Mouse (Mus musculus): Measurements from ENCODE around the gene Cxadr. TPM values are rescaled to one million over a fixed set of nuclear protein-coding genes. Genes with fewer than 3 reads are reported as not detected.
A peak's percentile ranks its signal among the peaks of the same experiment; 100 is the strongest.

Cxadr gene
- polyA plus RNA-seq, 1 experiment from 2014 or later: 67.1 TPM

GRCm38 (mm10) chr16:78268167-78268566, 33.1 kb upstream of the Cxadr start:
- no peak overlapping the region for H3K9ac ChIP-seq (ENCODE audit: low read length)
- H3K27me3 ChIP-seq (ENCODE audit: control insufficient read depth, insufficient read depth, low read length): no peaks in the 10 kb centered on the region
- peaks cover 12% of the 10 kb centered on the region for H3K4me1 ChIP-seq (ENCODE audit: control insufficient read depth, insufficient read depth, low read length)
- H3K9me3 ChIP-seq (replicated peaks; ENCODE audit: control insufficient read depth, low read length): no peaks in the 10 kb centered on the region
- ATAC-seq (ENCODE audit: insufficient read depth, low FRiP score): no peak
- no peak overlapping the region for H3K27ac ChIP-seq (ENCODE audit: low read length)
- H3K4me2 ChIP-seq (ENCODE audit: low read depth, low read length): no peak overlapping the region
- H3K4me3 ChIP-seq (replicated peaks; ENCODE audit: low read length): no peak overlapping the region
- no peaks in the 10 kb centered on the region for H3K36me3 ChIP-seq (ENCODE audit: control insufficient read depth, insufficient read depth, low read length)
- 65% methylated on average over 3 of the region's 3 CpGs for WGBS

GRCm38 (mm10) chr16:78274825-78275455, 26.3 kb upstream of the Cxadr start:
- Histone ChIP-seq H3K4me2 (ENCODE audit: low read depth, low read length) (no peak overlapping the region), H3K9ac (ENCODE audit: low read length) (no peak overlapping the region), H3K36me3 (ENCODE audit: control insufficient read depth, insufficient read depth, low read length) (no peaks in the 10 kb centered on the region), H3K9me3 (replicated peaks; ENCODE audit: control insufficient read depth, low read length) (no peaks in the 10 kb centered on the region), H3K27me3 (ENCODE audit: control insufficient read depth, insufficient read depth, low read length) (no peaks in the 10 kb centered on the region), H3K27ac (ENCODE audit: low read length) (no peak overlapping the region), H3K4me3 (replicated peaks; ENCODE audit: low read length) (no peak overlapping the region), H3K4me1 (ENCODE audit: control insufficient read depth, insufficient read depth, low read length) (no peaks in the 10 kb centered on the region)
- WGBS: 83% methylated on average over 9 of the region's 9 CpGs
- ATAC-seq (ENCODE audit: insufficient read depth, low FRiP score): no peak

- Histone ChIP-seq H3K4me2 (ENCODE audit: low read depth, low read length) (no peak overlapping the region), H3K9me3 (replicated peaks; ENCODE audit: control insufficient read depth, low read length) (no peaks in the 10 kb centered on the region), H3K36me3 (ENCODE audit: control insufficient read depth, insufficient read depth, low read length) (no peaks in the 10 kb centered on the region), H3K4me3 (replicated peaks; ENCODE audit: low read length) (no peak overlapping the region), H3K4me1 (ENCODE audit: control insufficient read depth, insufficient read depth, low read length) (no peaks in the 10 kb centered on the region), H3K27ac (ENCODE audit: low read length) (no peak overlapping the region), H3K9ac (ENCODE audit: low read length) (no peak overlapping the region), H3K27me3 (ENCODE audit: control insufficient read depth, insufficient read depth, low read length) (no peaks in the 10 kb centered on the region)
- 54% methylated on average over 4 of the region's 4 CpGs for WGBS
- no peak for ATAC-seq (ENCODE audit: insufficient read depth, low FRiP score)
Observed at GRCm38 (mm10) chr16:78277567-78277966, 23.7 kb upstream of the Cxadr start.

- peak; percentile 33; the same call in 1 of the 2 replicates for ATAC-seq (ENCODE audit: insufficient read depth, low FRiP score)
- H3K27ac ChIP-seq (ENCODE audit: low read length): no peak overlapping the region
- H3K4me2 ChIP-seq (ENCODE audit: low read depth, low read length): no peak overlapping the region
- no peaks in the 10 kb centered on the region; the same call in 1 of the 2 replicates for H3K4me1 ChIP-seq (ENCODE audit: control insufficient read depth, insufficient read depth, low read length)
- no peak overlapping the region for H3K9ac ChIP-seq (ENCODE audit: low read length)
- H3K4me3 ChIP-seq (replicated peaks; ENCODE audit: low read length): no peak overlapping the region
- no peaks in the 10 kb centered on the region for H3K36me3 ChIP-seq (ENCODE audit: control insufficient read depth, insufficient read depth, low read length)
- H3K9me3 ChIP-seq (replicated peaks; ENCODE audit: control insufficient read depth, low read length): no peaks in the 10 kb centered on the region
- H3K27me3 ChIP-seq (ENCODE audit: control insufficient read depth, insufficient read depth, low read length): no peaks in the 10 kb centered on the region
- 79% methylated on average over 5 of the region's 5 CpGs for WGBS
Observed at GRCm38 (mm10) chr16:78280093-78280881, 21.0 kb upstream of the Cxadr start.

- H3K27ac ChIP-seq (ENCODE audit: low read length): no peak overlapping the region
- no peak overlapping the region for H3K9ac ChIP-seq (ENCODE audit: low read length)
- no peaks in the 10 kb centered on the region for H3K27me3 ChIP-seq (ENCODE audit: control insufficient read depth, insufficient read depth, low read length)
- no peaks in the 10 kb centered on the region for H3K9me3 ChIP-seq (replicated peaks; ENCODE audit: control insufficient read depth, low read length)
- H3K4me1 ChIP-seq (ENCODE audit: control insufficient read depth, insufficient read depth, low read length): no peaks in the 10 kb centered on the region; the same call in 1 of the 2 replicates
- no peak overlapping the region for H3K4me3 ChIP-seq (replicated peaks; ENCODE audit: low read length)
- WGBS: 39% methylated on average over 5 of the region's 5 CpGs
- ATAC-seq (ENCODE audit: insufficient read depth, low FRiP score): no peak
- H3K4me2 ChIP-seq (ENCODE audit: low read depth, low read length): no peak overlapping the region
- no peaks in the 10 kb centered on the region for H3K36me3 ChIP-seq (ENCODE audit: control insufficient read depth, insufficient read depth, low read length)
Observed at GRCm38 (mm10) chr16:78283231-78283630, 18.1 kb upstream of the Cxadr start.

- Histone ChIP-seq H3K36me3 (ENCODE audit: control insufficient read depth, insufficient read depth, low read length) (no peaks in the 10 kb centered on the region), H3K4me3 (replicated peaks; ENCODE audit: low read length) (no peak overlapping the region), H3K9me3 (replicated peaks; ENCODE audit: control insufficient read depth, low read length) (no peaks in the 10 kb centered on the region), H3K27me3 (ENCODE audit: control insufficient read depth, insufficient read depth, low read length) (no peaks in the 10 kb centered on the region), H3K4me1 (ENCODE audit: control insufficient read depth, insufficient read depth, low read length) (no peaks in the 10 kb centered on the region), H3K27ac (ENCODE audit: low read length) (no peak overlapping the region), H3K9ac (ENCODE audit: low read length) (no peak overlapping the region), H3K4me2 (ENCODE audit: low read depth, low read length) (no peak overlapping the region)
- 87% methylated on average over 1 of the region's 1 CpGs for WGBS
- ATAC-seq (ENCODE audit: insufficient read depth, low FRiP score): no peak
Observed at GRCm38 (mm10) chr16:78294051-78294450, 7.2 kb upstream of the Cxadr start.

GRCm38 (mm10) chr16:78294606-78295275, 6.5 kb upstream of the Cxadr start:
- no peaks in the 10 kb centered on the region for H3K9me3 ChIP-seq (replicated peaks; ENCODE audit: control insufficient read depth, low read length)
- no peaks in the 10 kb centered on the region for H3K36me3 ChIP-seq (ENCODE audit: control insufficient read depth, insufficient read depth, low read length)
- no peak overlapping the region for H3K4me2 ChIP-seq (ENCODE audit: low read depth, low read length)
- peak; percentile 66; the same call in 1 of the 2 replicates for ATAC-seq (ENCODE audit: insufficient read depth, low FRiP score)
- H3K27me3 ChIP-seq (ENCODE audit: control insufficient read depth, insufficient read depth, low read length): no peaks in the 10 kb centered on the region
- 41% methylated on average over 5 of the region's 5 CpGs for WGBS
- no peak overlapping the region for H3K4me3 ChIP-seq (replicated peaks; ENCODE audit: low read length)
- peak overlapping the region; percentile 5; the same call in 1 of the 2 replicates for H3K27ac ChIP-seq (ENCODE audit: low read length)
- H3K4me1 ChIP-seq (ENCODE audit: control insufficient read depth, insufficient read depth, low read length): no peaks in the 10 kb centered on the region
- H3K9ac ChIP-seq (ENCODE audit: low read length): peak overlapping the region; percentile 21

GRCm38 (mm10) chr16:78295601-78296000, 5.7 kb upstream of the Cxadr start:
- H3K4me3 ChIP-seq (replicated peaks; ENCODE audit: low read length): no peak overlapping the region
- H3K36me3 ChIP-seq (ENCODE audit: control insufficient read depth, insufficient read depth, low read length): no peaks in the 10 kb centered on the region
- ATAC-seq (ENCODE audit: insufficient read depth, low FRiP score): peak; percentile 19; the same call in 1 of the 2 replicates

GRCm38 (mm10) chr16:78296114-78296513, 5.2 kb upstream of the Cxadr start:
- Histone ChIP-seq H3K4me3 (replicated peaks; ENCODE audit: low read length) (no peak overlapping the region), H3K27ac (ENCODE audit: low read length) (no peak overlapping the region), H3K27me3 (ENCODE audit: control insufficient read depth, insufficient read depth, low read length) (0 out of 2 replicates have a peak, but pooled peaks cover 2% of the 10 kb centered on the region), H3K4me2 (ENCODE audit: low read depth, low read length) (no peak overlapping the region), H3K4me1 (ENCODE audit: control insufficient read depth, insufficient read depth, low read length) (0 out of 2 replicates have a peak, but pooled peaks cover 5% of the 10 kb centered on the region), H3K9me3 (replicated peaks; ENCODE audit: control insufficient read depth, low read length) (no peaks in the 10 kb centered on the region), H3K36me3 (ENCODE audit: control insufficient read depth, insufficient read depth, low read length) (no peaks in the 10 kb centered on the region), H3K9ac (ENCODE audit: low read length) (no peak overlapping the region)
- 81% methylated on average over 9 of the region's 9 CpGs for WGBS
- no peak for ATAC-seq (ENCODE audit: insufficient read depth, low FRiP score)

More at GRCm38 (mm10) chr16:78295601-78296000, 5.7 kb upstream of the Cxadr start:
- H3K27me3 ChIP-seq (ENCODE audit: control insufficient read depth, insufficient read depth, low read length): 0 out of 2 replicates have a peak, but pooled peaks cover 2% of the 10 kb centered on the region
- 57% methylated on average over 4 of the region's 4 CpGs for WGBS
- H3K27ac ChIP-seq (ENCODE audit: low read length): no peak overlapping the region
- no peak overlapping the region for H3K4me2 ChIP-seq (ENCODE audit: low read depth, low read length)
- no peak overlapping the region for H3K9ac ChIP-seq (ENCODE audit: low read length)
- no peaks in the 10 kb centered on the region for H3K9me3 ChIP-seq (replicated peaks; ENCODE audit: control insufficient read depth, low read length)
- 0 out of 2 replicates have a peak, but pooled peaks cover under 1% of the 10 kb centered on the region for H3K4me1 ChIP-seq (ENCODE audit: control insufficient read depth, insufficient read depth, low read length)

Data from stomach, embryonic 16.5 days (tissue).